Mouse (Mus musculus): ENCODE measurements around the gene Klhl29. TPM values are rescaled to one million over a fixed set of nuclear protein-coding genes. Genes with fewer than 3 reads are reported as not detected.

Klhl29 gene
- total and polyA plus RNA-seq, 3 experiments: not detected

- H3K79me2 ChIP-seq (ENCODE audit: control insufficient read depth, insufficient read depth, low read length, poor library complexity): no peaks in the 10 kb centered on the region
- H3K27ac ChIP-seq (ENCODE audit: control insufficient read depth, low read depth, low read length): no peak overlapping the region
Measured at GRCm38 (mm10) chr12:5303100-5303499, 72.4 kb downstream of the Klhl29 start.

GRCm38 (mm10) chr12:5301841-5302240, 73.6 kb downstream of the Klhl29 start:
- Histone ChIP-seq H3K79me2 (ENCODE audit: control insufficient read depth, insufficient read depth, low read length, poor library complexity) (no peaks in the 10 kb centered on the region), H3K9ac (ENCODE audit: control insufficient read depth, low read depth, low read length, poor library complexity, severe bottlenecking) (no peak overlapping the region)

More at GRCm38 (mm10) chr12:5303100-5303499, 72.4 kb downstream of the Klhl29 start:
- TF ChIP-seq EP300 (IDR thresholded peaks at IDR 0.05; ENCODE audit: low read depth in 1 of 2, low read length in 2 of 2) (no peak), MAZ (IDR thresholded peaks at IDR 0.05; ENCODE audit: low read depth, low read length) (no peak), ZNF384 (IDR thresholded peaks at IDR 0.05; ENCODE audit: low read depth, low read length) (no peak), USF1 (IDR thresholded peaks at IDR 0.05; ENCODE audit: low read depth, low read length) (no peak)
- Histone ChIP-seq H3K36me3 (ENCODE audit: control insufficient read depth in 1 of 2, insufficient read depth in 2 of 2, low read length in 2 of 2) (no peaks in the 10 kb centered on the region), H3K27me3 (ENCODE audit: control insufficient read depth in 1 of 2, insufficient read depth in 2 of 2, low read length in 2 of 2) (no peaks in the 10 kb centered on the region), H3K9ac (ENCODE audit: control insufficient read depth, low read depth, low read length, poor library complexity, severe bottlenecking) (no peak overlapping the region), H3K4me3 (ENCODE audit: control insufficient read depth in 1 of 2, insufficient read depth in 1 of 2, low read depth in 2 of 2, low read length in 2 of 2) (no peak overlapping the region), H3K9me3 (replicated peaks; ENCODE audit: insufficient read depth, low read length) (no peaks in the 10 kb centered on the region), H3K4me1 (ENCODE audit: control insufficient read depth in 1 of 2, insufficient read depth in 2 of 2, low read length in 2 of 2) (no peaks in the 10 kb centered on the region)
- no peak for DNase-seq (ENCODE audit: low read depth, low spot score)

GRCm38 (mm10) chr12:5296422-5296821, 79.1 kb downstream of the Klhl29 start:
- H3K36me3 ChIP-seq (ENCODE audit: control insufficient read depth in 1 of 2, insufficient read depth in 2 of 2, low read length in 2 of 2): no peaks in the 10 kb centered on the region
- TF ChIP-seq SIN3A (IDR thresholded peaks at IDR 0.05; ENCODE audit: low read length) (no peak), UBTF (IDR thresholded peaks at IDR 0.05; ENCODE audit: borderline replicate concordance, insufficient read depth, low read depth, low read length) (no peak), CHD1 (IDR thresholded peaks at IDR 0.05; ENCODE audit: low read depth, low read length) (no peak), NRF1 (IDR thresholded peaks at IDR 0.05; ENCODE audit: insufficient read depth, low read depth, low read length, poor library complexity, severe bottlenecking) (no peak), HCFC1 (IDR thresholded peaks at IDR 0.05; ENCODE audit: low read depth, low read length) (no peak), POLR2AphosphoS2 (IDR thresholded peaks at IDR 0.05; ENCODE audit: low read length) (no peak)
- no peak overlapping the region for H3K9ac ChIP-seq (ENCODE audit: control insufficient read depth, low read depth, low read length, poor library complexity, severe bottlenecking)
- H3K27me3 ChIP-seq (ENCODE audit: control insufficient read depth in 1 of 2, insufficient read depth in 2 of 2, low read length in 2 of 2): no peaks in the 10 kb centered on the region
- H3K79me2 ChIP-seq (ENCODE audit: control insufficient read depth, insufficient read depth, low read length, poor library complexity): no peaks in the 10 kb centered on the region
- H3K4me3 ChIP-seq (ENCODE audit: control insufficient read depth in 1 of 2, insufficient read depth in 1 of 2, low read depth in 2 of 2, low read length in 2 of 2): no peak overlapping the region
- no peaks in the 10 kb centered on the region for H3K9me3 ChIP-seq (replicated peaks; ENCODE audit: insufficient read depth, low read length)
- DNase-seq (ENCODE audit: low read depth, low spot score): no peak
- no peak overlapping the region for H3K27ac ChIP-seq (ENCODE audit: control insufficient read depth, low read depth, low read length)
- H3K4me1 ChIP-seq (ENCODE audit: control insufficient read depth in 1 of 2, insufficient read depth in 2 of 2, low read length in 2 of 2): no peaks in the 10 kb centered on the region

More at GRCm38 (mm10) chr12:5301841-5302240, 73.6 kb downstream of the Klhl29 start:
- Histone ChIP-seq H3K4me3 (ENCODE audit: control insufficient read depth in 1 of 2, insufficient read depth in 1 of 2, low read depth in 2 of 2, low read length in 2 of 2) (no peak overlapping the region), H3K27me3 (ENCODE audit: control insufficient read depth in 1 of 2, insufficient read depth in 2 of 2, low read length in 2 of 2) (no peaks in the 10 kb centered on the region), H3K27ac (ENCODE audit: control insufficient read depth, low read depth, low read length) (no peak overlapping the region), H3K9me3 (replicated peaks; ENCODE audit: insufficient read depth, low read length) (no peaks in the 10 kb centered on the region), H3K4me1 (ENCODE audit: control insufficient read depth in 1 of 2, insufficient read depth in 2 of 2, low read length in 2 of 2) (no peaks in the 10 kb centered on the region), H3K36me3 (ENCODE audit: control insufficient read depth in 1 of 2, insufficient read depth in 2 of 2, low read length in 2 of 2) (no peaks in the 10 kb centered on the region)
- DNase-seq (ENCODE audit: low read depth, low spot score): no peak
- TF ChIP-seq ZNF384 (IDR thresholded peaks at IDR 0.05; ENCODE audit: low read depth, low read length): no peak
- no peak for TF ChIP-seq TCF12 (IDR thresholded peaks at IDR 0.05; ENCODE audit: low read depth, low read length)
- no peak for TF ChIP-seq ZKSCAN1 (IDR thresholded peaks at IDR 0.05; ENCODE audit: low read depth, low read length)
